Mouse (Mus musculus) cerebellum, postnatal 14 days (tissue): ENCODE results near the gene Ubac1.

Source experiments
- DNase-seq, 2 experiments: peaks; one replicate each; pipeline ENCODE4 v3.0.0; 2021; ENCODE audit warnings: mixed read lengths in 2 of 2

Gene Ubac1

GRCm38 (mm10) chr2:25949291-25949690, 72.3 kb downstream of the Ubac1 start:
- DNase-seq: no peak
